15 mouse cellular contexts compared by ENCODE assay signal in genomic region chr17:27968033-27968750, GRCm38 (mm10). TPM values are rescaled to one million over a fixed set of nuclear protein-coding genes. Genes with fewer than 3 reads are reported as not detected.
DNase-seq lines count a peak whose midpoint lies in the region; ATAC-seq and TF ChIP-seq lines count a peak whose summit lies in the region.
"Had no signal": no experiment of that assay in that cellular context is flagged by ENCODE, and none has a peak within 500 bp of the region (broad histone marks: within the 10 kb centered on the region; RNA-seq: fewer than 3 reads in every experiment).

No protein-coding gene starts in this region.

- H3K9ac ChIP-seq in heart, embryonic 11.5 days (ENCODE audit: low read depth, low read length) = 0 out of 2 replicates have a peak overlapping the region, but pooled peaks have one; percentile 12
- H3K9ac ChIP-seq: limb, embryonic 13.5 days; midbrain, embryonic 15.5 days; neural tube, embryonic 12.5 days had no signal

- WGBS in heart, embryonic 11.5 days (ENCODE audit: insufficient replicate concordance) = 69% methylated on average over 9 of the region's 9 CpGs

- no peaks in the 10 kb centered on the region for H3K36me3 ChIP-seq in heart, embryonic 11.5 days (ENCODE audit: control insufficient read depth, insufficient read depth, low read length)
- H3K36me3 ChIP-seq: limb, embryonic 13.5 days; midbrain, embryonic 15.5 days; neural tube, embryonic 12.5 days had no signal

- no peak overlapping the region for H3K4me2 ChIP-seq in heart, embryonic 11.5 days
- H3K4me2 ChIP-seq: limb, embryonic 13.5 days; midbrain, embryonic 15.5 days; neural tube, embryonic 12.5 days had no signal

- peaks cover 29% of the 10 kb centered on the region for H3K4me1 ChIP-seq in heart, embryonic 11.5 days (ENCODE audit: control insufficient read depth, insufficient read depth, low read length)
- H3K4me1 ChIP-seq: midbrain, embryonic 15.5 days had no signal

- no peak overlapping the region for H3K4me3 ChIP-seq in layer of hippocampus, adult 2 months
- no peak overlapping the region for H3K4me3 ChIP-seq in heart, embryonic 11.5 days (ENCODE audit: low read depth, low read length)
- H3K4me3 ChIP-seq: limb, embryonic 13.5 days; midbrain, embryonic 15.5 days; neural tube, embryonic 12.5 days had no signal

- TF ChIP-seq CTCF in layer of hippocampus, adult 2 months (conservative IDR thresholded peaks at IDR 0.05) = no peak

- ATAC-seq in heart, embryonic 11.5 days (replicated peaks; ENCODE audit: insufficient number of reproducible peaks, low FRiP score, low TSS enrichment) = no peak
- ATAC-seq in cerebellum, adult (ENCODE audit: insufficient number of reproducible peaks, low FRiP score, low TSS enrichment) = no peak
- ATAC-seq: intestine, embryonic 16.5 days; midbrain, embryonic 15.5 days had no signal

- no peaks in the 10 kb centered on the region for H3K27me3 ChIP-seq in heart, embryonic 11.5 days (ENCODE audit: control insufficient read depth, insufficient read depth, low read length)
- H3K27me3 ChIP-seq: CH12.LX; limb, embryonic 13.5 days; midbrain, embryonic 15.5 days; neural tube, embryonic 12.5 days had no signal

- no peak for DNase-seq in layer of hippocampus, adult 2 months (ENCODE audit: low spot score in 2 of 2)
- DNase-seq in layer of hippocampus, postnatal 36 days = no peak
- DNase-seq in heart, adult 18-20 months = peak; percentile 66 to 85
- DNase-seq in lung, postnatal 36 days = peak; percentile 69
- DNase-seq in cerebellum, postnatal 25 days = no peak
- DNase-seq: cerebellum, adult 9-10 months; retina, postnatal 1 day; thymus, postnatal 36 days had no signal

- H3K9me3 ChIP-seq in heart, embryonic 11.5 days (replicated peaks; ENCODE audit: control insufficient read depth, low read length) = no peaks in the 10 kb centered on the region
- H3K9me3 ChIP-seq: limb, embryonic 13.5 days; midbrain, embryonic 15.5 days; neural tube, embryonic 12.5 days had no signal

- H3K27ac ChIP-seq in layer of hippocampus, adult 2 months = peak overlapping the region; percentile 72
- no peak overlapping the region for H3K27ac ChIP-seq in heart, embryonic 11.5 days (ENCODE audit: low read depth, low read length)
- H3K27ac ChIP-seq: limb, embryonic 13.5 days; midbrain, embryonic 15.5 days; neural tube, embryonic 12.5 days had no signal

RNA-seq across cellular contexts. Expression of gene Taf11, which starts 58.5 kb away (rescaled TPM):
- total RNA-seq in layer of hippocampus, adult 2 months (2021) = 10 to 100 TPM; 41.3 to 45.0 TPM
- total RNA-seq in layer of hippocampus, postnatal 36 days (2021) = 10 to 100 TPM; 34.6 to 37.4 TPM
- total RNA-seq in heart, adult 18-20 months (2021) = 10 to 100 TPM; 22.9 to 24.7 TPM
- 50.4 and 53.0 TPM in 2 replicates for polyA plus RNA-seq in heart, embryonic 11.5 days (2014; fragmentation: Nextera tagmentation; extraction: Ambion mirVana)

RNA-seq across cellular contexts. Expression of gene Anks1, which starts 59.1 kb away (rescaled TPM):
- total RNA-seq in layer of hippocampus, adult 2 months (2021) = 10 to 100 TPM; 35.6 to 42.0 TPM
- 10 to 100 TPM; 39.9 to 40.4 TPM for total RNA-seq in layer of hippocampus, postnatal 36 days (2021)
- total RNA-seq in heart, adult 18-20 months (2021) = 10 to 100 TPM; 65.8 to 73.0 TPM
- polyA plus RNA-seq in heart, embryonic 11.5 days (2014; fragmentation: Nextera tagmentation; extraction: Ambion mirVana) = 5.5 and 6.9 TPM in 2 replicates

Comparison
In these comparisons a context has a peak if more than half of its experiments do, and no peak if none do; other contexts are left out.
1. DNase-seq: peak in heart, adult 18-20 months (2 of 2) and lung, postnatal 36 days (single experiment); none in layer of hippocampus, adult 2 months (0 of 2), layer of hippocampus, postnatal 36 days (0 of 2) and cerebellum, postnatal 25 days (0 of 2).